Mouse (Mus musculus) midbrain, postnatal 0 days (tissue): ENCODE results near the gene Trim8. TPM values are rescaled to one million over a fixed set of nuclear protein-coding genes. Genes with fewer than 3 reads are reported as not detected.

Source experiments
- ATAC-seq: fragments of 200-750 bp; cut with Nextera tagmentation; 2 replicates; pipeline ENCODE4 v1.8.0; 2017; ENCODE audit warnings: moderate number of reproducible peaks, mild to moderate bottlenecking, moderate TSS enrichment, moderate library complexity; ENCODE audit not compliant: low FRiP score
- DNase-seq: peaks from one replicate; pipeline ENCODE4 v3.0.0-alpha.2; 2015; ENCODE audit warnings: low spot score
- H3K27ac ChIP-seq: fragments of 300-500 bp; sonication (generic); 2 replicates; pipeline ENCODE4 v1.5.1; 2014; ENCODE audit warnings: low read depth, mild to moderate bottlenecking, low read length, mixed read lengths
- H3K27me3 ChIP-seq: fragments of 300-500 bp; sonication (generic); 2 replicates; pipeline ENCODE4 v1.6.1; 2014; ENCODE audit warnings: low read length, control low read depth, mixed read lengths; ENCODE audit not compliant: insufficient read depth
- H3K36me3 ChIP-seq: fragments of 300-500 bp; sonication (generic); 2 replicates; pipeline ENCODE4 v1.6.1; 2014; ENCODE audit warnings: low read length, control low read depth, mixed read lengths; ENCODE audit not compliant: insufficient read depth
- H3K4me1 ChIP-seq: fragments of 300-500 bp; sonication (generic); 2 replicates; pipeline ENCODE4 v1.6.1; 2014; ENCODE audit warnings: mild to moderate bottlenecking, control low read depth, antibody characterized with exemption, low read length, mixed read lengths; ENCODE audit not compliant: insufficient read depth
- H3K4me2 ChIP-seq: fragments of 300-500 bp; sonication (generic); 2 replicates; pipeline ENCODE4 v1.6.1; 2014; ENCODE audit warnings: low read depth, mild to moderate bottlenecking, low read length, mixed read lengths; ENCODE audit not compliant: poor library complexity, severe bottlenecking
- H3K4me3 ChIP-seq: fragments of 300-500 bp; sonication (generic); 2 replicates; pipeline ENCODE4 v1.5.1; 2014; ENCODE audit warnings: low read depth, mild to moderate bottlenecking, low read length, moderate library complexity
- H3K9ac ChIP-seq: fragments of 300-500 bp; sonication (generic); replicated peaks from 2 replicates; pipeline ENCODE4 v1.6.1; 2014; ENCODE audit warnings: mild to moderate bottlenecking, low read length, moderate library complexity, mixed read lengths; ENCODE audit not compliant: poor library complexity, severe bottlenecking
- H3K9me3 ChIP-seq: fragments of 300-500 bp; sonication (generic); 2 replicates; pipeline ENCODE4 v1.6.1; 2016; ENCODE audit warnings: low read length, control low read depth
- CTCF ChIP-seq: IDR thresholded peaks from 2 replicates; pipeline ENCODE4 v1.5.1; 2016; ENCODE audit warnings: antibody characterized with exemption, mild to moderate bottlenecking
- WGBS: fragments of 180-500 bp; shearing (Covaris S2); extraction: QIAGEN DNeasy Blood & Tissue Kit; methylation state at CpG from one replicate; pipeline ENCODE4 v1.1.7; 2014; 5-methylcytosine and 5-hydroxymethylcytosine counted together
- polyA plus RNA-seq: library from polyadenylated mRNA; unstranded; fragments of >200 nt; fragmentation: Nextera tagmentation; extraction: Ambion mirVana; gene quantifications from 2 replicates; pipeline ENCODE4 v1.2.1, GENCODE M21; 2015
- total RNA-seq: library from RNA; depleted of rRNA; stranded (reverse); fragments of >200 nt; gene quantifications from 2 replicates; pipeline ENCODE4 v1.2.3, GENCODE M21; 2014

Gene Trim8
- total and polyA plus RNA-seq, 2 experiments from 2014 or later, result 30.4 to 103 TPM

DNA sequence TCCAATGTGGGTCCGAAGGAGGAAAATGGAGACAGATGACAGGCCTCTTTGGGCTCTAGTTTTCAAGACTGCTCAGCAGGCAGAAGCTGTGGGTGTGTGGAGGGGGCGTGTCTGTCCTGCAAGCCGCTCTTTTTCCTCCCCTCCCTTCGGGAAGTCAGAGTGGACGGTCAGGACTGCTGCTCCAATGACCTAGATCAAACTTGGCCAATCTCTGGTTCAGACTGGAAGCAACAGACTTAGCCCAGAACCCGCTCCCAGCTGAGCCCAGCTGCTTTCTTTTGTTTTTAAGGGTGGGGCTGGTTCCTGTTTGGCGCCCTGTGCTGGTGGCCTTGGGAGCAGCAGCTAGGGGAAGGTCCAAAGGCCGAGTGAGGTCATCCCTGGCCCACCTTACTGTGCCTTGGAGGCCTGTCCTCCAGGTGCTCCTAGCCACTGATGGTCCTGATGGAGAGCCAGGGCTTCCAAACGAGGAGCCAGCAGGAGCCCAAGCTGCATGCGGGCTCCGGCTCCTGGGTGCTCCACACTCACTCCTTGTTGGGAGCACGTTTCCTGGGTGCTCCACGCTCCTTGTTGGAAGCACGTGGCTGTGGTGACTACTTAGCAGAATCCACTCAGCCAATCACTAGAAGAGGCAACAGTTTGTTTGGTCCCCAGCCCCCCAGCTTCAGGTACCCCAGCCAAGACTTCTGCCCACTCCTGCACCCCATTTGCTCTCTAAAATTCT lies 23.3 kb downstream of the Trim8 start:
- WGBS, result 33% methylated on average over 14 of the region's 14 CpGs
- 0 out of 2 replicates have a peak overlapping the region, but pooled peaks have one; percentile 4 for H3K9ac ChIP-seq
- no peak for ATAC-seq

DNA sequence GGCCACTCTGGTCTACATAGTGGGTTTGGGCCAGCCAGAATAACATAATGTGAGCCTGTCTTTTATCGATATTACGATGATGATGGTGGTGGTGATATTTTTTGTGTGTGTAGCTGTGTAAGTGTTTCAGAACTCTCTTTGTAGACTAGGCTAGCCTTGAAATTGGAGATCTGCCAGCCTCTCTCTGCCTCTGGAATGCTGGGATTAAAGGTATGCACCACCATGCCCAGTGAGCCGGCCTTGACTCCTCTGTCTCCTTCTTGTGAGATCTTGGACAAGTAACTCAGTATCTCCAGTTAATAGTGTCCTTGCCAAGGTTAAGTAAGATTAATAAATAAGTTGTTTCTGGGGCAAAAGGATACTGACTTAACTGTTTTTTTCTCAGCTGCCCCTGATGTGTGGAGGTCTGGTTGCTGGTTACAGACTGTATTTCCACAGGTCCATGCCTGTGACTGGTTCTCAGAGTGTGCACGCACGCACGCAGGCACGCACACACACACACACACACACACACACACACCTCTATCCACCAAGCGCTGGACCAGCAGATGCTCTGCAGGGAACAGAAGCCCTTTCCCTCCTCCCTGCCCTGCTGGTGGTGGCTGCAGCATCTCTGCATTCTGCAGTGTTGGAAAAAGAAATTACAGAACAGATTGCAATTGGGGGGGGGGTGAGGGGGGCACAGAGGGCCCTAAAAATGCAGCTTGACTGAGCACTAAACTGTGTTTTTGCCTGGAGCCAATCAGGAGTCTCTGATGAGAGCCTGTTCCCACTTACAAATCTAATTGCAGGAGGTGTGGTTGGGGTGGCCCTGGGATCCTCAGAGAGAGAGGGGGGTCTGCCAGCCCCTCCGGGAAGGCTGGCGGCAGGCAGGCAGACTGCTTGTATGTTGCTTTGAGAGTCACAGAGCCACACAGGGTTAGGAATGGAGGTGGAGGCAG lies 24.5 kb downstream of the Trim8 start:
- Histone ChIP-seq H3K4me2 (no peak overlapping the region), H3K36me3 (no peaks in the 10 kb centered on the region), H3K9ac (no peak overlapping the region), H3K27me3 (no peaks in the 10 kb centered on the region), H3K4me1 (peaks cover 42% of the 10 kb centered on the region), H3K9me3 (no peaks in the 10 kb centered on the region), H3K27ac (no peak overlapping the region), H3K4me3 (no peak overlapping the region)
- no peak for TF ChIP-seq CTCF
- 39% methylated on average over 10 of the region's 10 CpGs for WGBS
- ATAC-seq (no peak), DNase-seq (no peak)

More for the DNA sequence above, 23.3 kb downstream of the Trim8 start:
- H3K36me3 ChIP-seq, result no peaks in the 10 kb centered on the region
- H3K27me3 ChIP-seq, result no peaks in the 10 kb centered on the region
- no peaks in the 10 kb centered on the region for H3K9me3 ChIP-seq
- H3K27ac ChIP-seq, result peak overlapping the region; percentile 76; the same call in 1 of the 2 replicates
- no peak overlapping the region for H3K4me3 ChIP-seq
- DNase-seq, result no peak
- 0 out of 2 replicates have a peak overlapping the region, but pooled peaks have one; percentile 52 for H3K4me2 ChIP-seq
- peak; percentile 37; the same call in 1 of the 2 replicates for TF ChIP-seq CTCF
- H3K4me1 ChIP-seq, result peaks cover 31% of the 10 kb centered on the region

DNA sequence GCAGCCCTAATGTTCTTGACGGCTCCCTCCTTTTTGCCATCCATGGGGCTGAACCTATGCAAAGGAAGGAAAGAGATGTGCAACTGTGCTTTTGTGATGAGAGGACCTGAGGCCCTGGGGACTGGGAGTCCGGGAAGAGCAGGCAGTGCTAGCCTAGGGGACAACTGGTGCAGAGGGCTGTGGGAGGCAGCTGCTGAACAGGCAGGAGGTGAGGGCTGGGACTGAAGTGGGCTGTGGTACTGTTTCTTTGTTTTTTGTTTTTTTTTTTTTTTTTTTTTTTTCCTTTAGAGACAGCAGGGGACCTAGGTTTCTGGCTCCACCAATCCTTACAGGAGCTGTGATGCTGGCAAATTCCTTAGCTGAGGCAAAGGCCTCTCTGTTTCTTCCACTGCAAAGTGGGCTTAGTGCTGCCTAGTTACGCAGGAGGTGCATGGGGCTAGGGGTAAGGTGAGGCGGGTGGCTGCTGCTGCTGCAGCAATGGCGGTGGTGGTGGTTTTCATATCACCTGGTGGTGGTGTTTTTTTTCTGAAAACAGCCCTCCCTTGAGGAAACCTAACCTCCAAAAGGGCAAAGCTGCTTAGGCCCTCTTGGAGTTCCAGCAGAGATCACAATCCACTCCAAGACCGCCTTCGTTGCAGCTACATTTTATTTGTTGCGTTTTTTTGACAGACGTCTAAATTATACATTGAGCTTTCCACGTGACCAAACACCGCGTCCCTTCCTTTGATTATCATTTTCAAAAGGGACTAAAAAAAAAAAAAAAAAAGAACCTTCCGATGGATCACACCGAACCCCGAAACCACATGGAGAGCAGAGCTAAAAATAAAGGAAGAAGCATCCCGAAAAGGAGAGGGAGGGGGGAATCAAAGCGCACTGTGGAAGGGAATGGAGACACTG lies 26.4 kb downstream of the Trim8 start:
- Histone ChIP-seq H3K4me3 (peak overlapping the region; percentile 10; the same call in 1 of the 2 replicates), H3K4me2 (peak overlapping the region; percentile 47), H3K9ac (no peak overlapping the region), H3K27ac (peak overlapping the region; percentile 68), H3K27me3 (no peaks in the 10 kb centered on the region), H3K4me1 (peaks cover 58% of the 10 kb centered on the region), H3K9me3 (no peaks in the 10 kb centered on the region), H3K36me3 (no peaks in the 10 kb centered on the region)
- DNase-seq, result no peak
- TF ChIP-seq CTCF, result no peak
- 8% methylated on average over 17 of the region's 17 CpGs for WGBS
- ATAC-seq, result no peak

DNA sequence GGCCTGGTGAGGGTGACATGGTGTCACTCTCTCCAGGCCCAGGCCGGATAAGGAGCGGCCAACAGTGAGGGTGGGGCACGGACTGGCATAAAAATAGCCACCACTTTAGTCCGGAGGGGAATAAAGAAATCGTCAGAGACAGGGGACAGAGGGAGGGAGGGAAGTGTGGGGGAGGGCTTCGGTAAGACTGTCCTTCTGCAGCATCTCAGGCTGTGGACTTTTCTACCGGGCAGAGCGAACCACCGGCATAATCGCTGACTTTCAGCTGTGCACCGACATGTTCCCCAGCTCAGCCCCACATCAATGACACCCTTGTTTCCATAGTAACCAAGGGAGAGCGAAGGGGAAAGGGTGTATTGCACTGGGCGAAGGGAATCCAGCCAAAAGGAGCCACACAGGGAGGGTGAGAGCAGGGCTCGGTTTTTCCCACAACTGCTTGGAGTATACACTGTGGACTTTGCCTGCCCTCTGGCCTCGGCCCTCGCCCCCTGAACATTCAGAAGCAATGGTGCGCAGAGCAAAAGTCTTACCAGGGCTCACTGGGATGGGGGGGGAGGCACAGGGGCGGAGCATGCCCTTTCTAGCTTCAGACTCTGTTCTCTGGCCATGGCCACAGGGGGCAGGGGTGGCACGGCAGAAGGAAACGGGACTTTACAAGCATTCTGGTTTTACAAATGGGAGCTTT lies 27.2 kb downstream of the Trim8 start:
- Histone ChIP-seq H3K4me1 (peaks cover 54% of the 10 kb centered on the region), H3K36me3 (no peaks in the 10 kb centered on the region), H3K4me2 (peak overlapping the region; percentile 47), H3K4me3 (peak overlapping the region; percentile 10; the same call in 1 of the 2 replicates), H3K9me3 (no peaks in the 10 kb centered on the region), H3K27me3 (no peaks in the 10 kb centered on the region), H3K9ac (peak overlapping the region; percentile 30; the same call in 1 of the 2 replicates), H3K27ac (peak overlapping the region; percentile 68)
- DNase-seq (peak; percentile 83), ATAC-seq (peak; percentile 62)
- peak; percentile 51 for TF ChIP-seq CTCF
- WGBS, result under 1% methylated on average over 20 of the region's 20 CpGs
